Mouse (Mus musculus) CH12.LX (cell line): ENCODE data around the gene Lpar5. TPM values are rescaled to one million over a fixed set of nuclear protein-coding genes. Genes with fewer than 3 reads are reported as not detected.
A peak's percentile ranks its signal among the peaks of the same experiment; 100 is the strongest.

Experiments
- DNase-seq: peaks from one replicate; pipeline ENCODE4 v3.0.0-alpha.2; 2013; ENCODE audit errors: extremely low read depth
- H3K27ac ChIP-seq: 2 replicates; pipeline ENCODE4 v1.5.1; 2012; ENCODE audit warnings: low read depth, mild to moderate bottlenecking, control low read depth, moderate library complexity; ENCODE audit not compliant: insufficient read depth
- H3K27me3 ChIP-seq: replicated peaks from 2 replicates; pipeline ENCODE3; 2012; ENCODE audit warnings: inconsistent platforms
- H3K36me3 ChIP-seq, 2 experiments: replicated peaks in 1 of 2; 2 replicates each; pipeline versions ENCODE3 to v1.6.1; 2012; ENCODE audit warnings: inconsistent platforms in 1 of 2, low read length in 1 of 2, mild to moderate bottlenecking in 1 of 2, mixed read lengths in 1 of 2, moderate library complexity in 1 of 2; ENCODE audit not compliant: control insufficient read depth in 1 of 2, insufficient read depth in 1 of 2
- H3K4me1 ChIP-seq, 2 experiments: 2 replicates each; pipeline ENCODE4 v1.6.1; 2012; ENCODE audit warnings: inconsistent platforms in 1 of 2, moderate library complexity in 1 of 2; ENCODE audit not compliant: insufficient read depth in 2 of 2, control insufficient read depth in 1 of 2
- H3K4me2 ChIP-seq: 2 replicates; pipeline ENCODE4 v1.6.1; 2012; ENCODE audit warnings: low read depth, mild to moderate bottlenecking, control low read depth; ENCODE audit not compliant: poor library complexity, insufficient read depth, severe bottlenecking
- H3K4me3 ChIP-seq, 3 experiments: fragments of 150-350 bp in 1 of 3; sonication (generic) in 1 of 3; replicated peaks in 1 of 3; 2 replicates each; pipeline versions ENCODE3 to v1.5.1; 2011 to 2012; ENCODE audit warnings: low read depth in 2 of 3, low read length in 2 of 3, mild to moderate bottlenecking in 2 of 3, moderate library complexity in 2 of 3, control low read depth in 1 of 3, improper control_type of control experiment in 1 of 3, inconsistent platforms in 1 of 3, mixed read lengths in 1 of 3; ENCODE audit not compliant: poor library complexity in 1 of 3
- H3K79me2 ChIP-seq: replicated peaks from 2 replicates; pipeline ENCODE4 v1.6.1; 2012; ENCODE audit warnings: mild to moderate bottlenecking, moderate library complexity; ENCODE audit not compliant: control insufficient read depth, poor library complexity, insufficient read depth, severe bottlenecking; ENCODE audit errors: extremely low read depth
- H3K9ac ChIP-seq: 2 replicates; pipeline ENCODE4 v1.6.1; 2012; ENCODE audit warnings: low read depth, mild to moderate bottlenecking, control low read depth, moderate library complexity; ENCODE audit not compliant: insufficient read depth
- H3K9me3 ChIP-seq: replicated peaks from 2 replicates; pipeline ENCODE3; 2012; ENCODE audit warnings: low read length, inconsistent platforms, mixed read lengths
- BHLHE40 ChIP-seq: IDR thresholded peaks from 2 replicates; pipeline ENCODE4 v1.6.1; 2011; ENCODE audit warnings: mild to moderate bottlenecking, low read depth, low read length, improper control_type of control experiment
- CHD2 ChIP-seq: IDR thresholded peaks from 2 replicates; pipeline ENCODE4 v1.6.1; 2011; ENCODE audit warnings: low read length, improper control_type of control experiment
- CTCF ChIP-seq, 2 experiments: IDR thresholded peaks in 1 of 2; conservative IDR thresholded peaks in 1 of 2; 2 replicates each; pipeline ENCODE4 v1.5.1; 2011 to 2012; ENCODE audit warnings: low read depth in 2 of 2, low read length in 2 of 2, improper control_type of control experiment in 1 of 2, inconsistent platforms in 1 of 2, mild to moderate bottlenecking in 1 of 2, moderate library complexity in 1 of 2
- E2F4 ChIP-seq: IDR thresholded peaks from 2 replicates; pipeline ENCODE4 v1.6.1; 2011; ENCODE audit warnings: low read depth, low read length, improper control_type of control experiment; ENCODE audit not compliant: insufficient replicate concordance
- ELF1 ChIP-seq: IDR thresholded peaks from 2 replicates; pipeline ENCODE4 v1.6.1; 2014; ENCODE audit warnings: low read depth, mild to moderate bottlenecking, inconsistent platforms, low read length, improper control_type of control experiment
- EP300 ChIP-seq: IDR thresholded peaks from 2 replicates; pipeline ENCODE4 v1.6.1; 2011; ENCODE audit warnings: low read length, improper control_type of control experiment
- ETS1 ChIP-seq: conservative IDR thresholded peaks from 2 replicates; pipeline ENCODE4 v1.6.1; 2012; ENCODE audit warnings: low read depth, mild to moderate bottlenecking, inconsistent platforms, low read length, improper control_type of control experiment, moderate library complexity
- GABPA ChIP-seq: IDR thresholded peaks from 2 replicates; pipeline ENCODE4 v1.6.1; 2012; ENCODE audit warnings: low read depth, low read length, improper control_type of control experiment, inconsistent platforms; ENCODE audit not compliant: insufficient replicate concordance
- IRF4 ChIP-seq: IDR thresholded peaks from 2 replicates; pipeline ENCODE4 v1.6.1; 2014; ENCODE audit warnings: low read depth, mild to moderate bottlenecking, inconsistent platforms, low read length, improper control_type of control experiment
- KAT2A ChIP-seq: IDR thresholded peaks from 2 replicates; pipeline ENCODE4 v1.6.1; 2012; ENCODE audit warnings: low read length, improper control_type of control experiment, inconsistent platforms; ENCODE audit not compliant: insufficient replicate concordance
- MAFK ChIP-seq: IDR thresholded peaks from 2 replicates; pipeline ENCODE4 v1.6.1; 2011; ENCODE audit warnings: low read length, improper control_type of control experiment; ENCODE audit not compliant: insufficient replicate concordance
- MAX ChIP-seq: IDR thresholded peaks from 2 replicates; pipeline ENCODE4 v1.6.1; 2011; ENCODE audit warnings: low read length, improper control_type of control experiment
- MAZ ChIP-seq: IDR thresholded peaks from 2 replicates; pipeline ENCODE4 v1.6.1; 2012; ENCODE audit warnings: low read depth, mild to moderate bottlenecking, inconsistent platforms, low read length, improper control_type of control experiment, moderate library complexity
- MEF2A ChIP-seq: IDR thresholded peaks from 2 replicates; pipeline ENCODE4 v1.6.1; 2014; ENCODE audit warnings: low read depth, mild to moderate bottlenecking, inconsistent platforms, low read length, improper control_type of control experiment, borderline replicate concordance
- MYC ChIP-seq: IDR thresholded peaks from 2 replicates; pipeline ENCODE4 v1.6.1; 2011; ENCODE audit warnings: low read depth, mild to moderate bottlenecking, improper control_type of control experiment, low read length
- NRF1 ChIP-seq: IDR thresholded peaks from 2 replicates; pipeline ENCODE4 v1.6.1; 2014; ENCODE audit warnings: low read depth, mild to moderate bottlenecking, inconsistent platforms, low read length, improper control_type of control experiment, moderate library complexity
- POLR2A ChIP-seq: IDR thresholded peaks from 2 replicates; pipeline ENCODE4 v1.6.1; 2011; ENCODE audit warnings: low read depth, mild to moderate bottlenecking, improper control_type of control experiment, low read length
- POLR2AphosphoS2 ChIP-seq: IDR thresholded peaks from 2 replicates; pipeline ENCODE4 v1.6.1; 2011; ENCODE audit warnings: low read depth, low read length, improper control_type of control experiment
- RAD21 ChIP-seq: IDR thresholded peaks from 2 replicates; pipeline ENCODE4 v1.6.1; 2011; ENCODE audit warnings: low read depth, mild to moderate bottlenecking, low read length, improper control_type of control experiment, moderate library complexity
- RCOR1 ChIP-seq: conservative IDR thresholded peaks from 2 replicates; pipeline ENCODE4 v1.6.1; 2012; ENCODE audit warnings: low read depth, mild to moderate bottlenecking, inconsistent platforms, low read length, improper control_type of control experiment
- SIN3A ChIP-seq: IDR thresholded peaks from 2 replicates; pipeline ENCODE4 v1.6.1; 2012; ENCODE audit warnings: low read length, improper control_type of control experiment, inconsistent platforms
- SMC3 ChIP-seq: IDR thresholded peaks from 2 replicates; pipeline ENCODE4 v1.6.1; 2011; ENCODE audit warnings: low read depth, low read length, improper control_type of control experiment
- TBP ChIP-seq: conservative IDR thresholded peaks from 2 replicates; pipeline ENCODE4 v1.6.1; 2011; ENCODE audit warnings: low read depth, low read length, improper control_type of control experiment
- ZC3H11A ChIP-seq: IDR thresholded peaks from 2 replicates; pipeline ENCODE4 v1.6.1; 2012; ENCODE audit warnings: low read depth, mild to moderate bottlenecking, inconsistent platforms, low read length, improper control_type of control experiment
- ZKSCAN1 ChIP-seq: IDR thresholded peaks from 2 replicates; pipeline ENCODE4 v1.6.1; 2012; ENCODE audit warnings: low read depth, inconsistent platforms, low read length, improper control_type of control experiment, borderline replicate concordance
- ZMIZ1 ChIP-seq: IDR thresholded peaks from 2 replicates; pipeline ENCODE4 v1.6.1; 2012; ENCODE audit warnings: low read depth, mild to moderate bottlenecking, inconsistent platforms, low read length, improper control_type of control experiment
- dilution Hi-C: fragments of 300-500 bp; cut with MboI; formaldehyde crosslinking; loops from 2 replicates; pipeline ENCODE4 v1.14.3; 2020; ENCODE audit warnings: low sequenced_read_pairs; ENCODE audit not compliant: extremely low pct_unique_long_range_greater_than_20kb, extremely low pct_ligation_motif_present
- in situ Hi-C: fragments of 300-500 bp; cut with MboI; formaldehyde crosslinking; loops from 3 replicates; pipeline ENCODE4 v1.14.3; 2019; ENCODE audit warnings: low sequenced_read_pairs, low pct_ligation_motif_present, low pct_unique_long_range_greater_than_20kb, mixed read lengths
- polyA plus RNA-seq: library from polyadenylated mRNA; unstranded; fragments of >175 nt; gene quantifications from 2 replicates; pipeline ENCODE4 v1.2.1, GENCODE M21; 2012; ENCODE audit warnings: low read depth; ENCODE audit not compliant: insufficient read length
- total RNA-seq, 2 experiments: library from RNA; depleted of rRNA; stranded (reverse); fragments of 300-350 nt in 1 of 2; fragments of >200 nt in 1 of 2; gene quantifications; 2 replicates each; pipeline ENCODE4 v1.2.3; 2012 to 2014

Lpar5 gene
- total and polyA plus RNA-seq, 3 experiments, result 4.5 to 25.9 (median 4.8) TPM

- Histone ChIP-seq H3K27me3 (no peaks in the 10 kb centered on the region), H3K9ac (no peak overlapping the region), H3K4me2 (no peak overlapping the region), H3K27ac (no peak overlapping the region), H3K4me1 (peaks cover 0 to 9% of the 10 kb centered on the region in 2 experiments; a peak in 2 of 4 replicates), H3K9me3 (no peaks in the 10 kb centered on the region), H3K36me3 (peaks cover 20 to 66% of the 10 kb centered on the region in 2 experiments)
- dilution Hi-C loops, result no loop called here
- no peak for TF ChIP-seq CHD2
- no peak for TF ChIP-seq MAZ
- TF ChIP-seq ETS1, result no peak
- no peak for TF ChIP-seq E2F4
- TF ChIP-seq MEF2A, result no peak
- no peak for TF ChIP-seq POLR2AphosphoS2
- no peak for TF ChIP-seq MAX
- no peak for TF ChIP-seq IRF4
- TF ChIP-seq GABPA, result no peak
- no peak for TF ChIP-seq MAFK
- TF ChIP-seq SIN3A, result no peak
- no peak for TF ChIP-seq ZKSCAN1
- TF ChIP-seq ZC3H11A, result no peak
- no peak for TF ChIP-seq RCOR1
- TF ChIP-seq, all 38 proteins: peak for 0
- Histone ChIP-seq H3K4me3 (no peak overlapping the region), H3K79me2 (no peaks in the 10 kb centered on the region)
- no peak for DNase-seq
- in situ Hi-C loops, result no loop called here
Observed at GRCm38 (mm10) chr6:125082801-125083386, 15.2 kb downstream of the Lpar5 start.

GRCm38 (mm10) chr6:125084424-125084823, 16.7 kb downstream of the Lpar5 start:
- H3K27ac ChIP-seq, result no peak overlapping the region
- no peaks in the 10 kb centered on the region for H3K9me3 ChIP-seq
- H3K4me2 ChIP-seq, result no peak overlapping the region
- in situ Hi-C loops, result no loop called here
- dilution Hi-C loops, result no loop called here
- peaks cover 5 to 15% of the 10 kb centered on the region in 2 experiments for H3K4me1 ChIP-seq
- H3K36me3 ChIP-seq, result peaks cover 20 to 55% of the 10 kb centered on the region in 2 experiments
- no peaks in the 10 kb centered on the region for H3K79me2 ChIP-seq
- H3K4me3 ChIP-seq, result no peak overlapping the region
- TF ChIP-seq CTCF (conservative IDR thresholded peaks at IDR 0.05 in 1 of 2, IDR thresholded peaks at IDR 0.05 in 1 of 2; ENCODE audit: low read depth in 2 of 2, low read length in 2 of 2), result peak; percentile 81 to 96
- no peak for TF ChIP-seq EP300
- TF ChIP-seq IRF4, result 0 out of 2 replicates have a peak, but pooled peaks have one; percentile 18
- no peak for TF ChIP-seq RCOR1
- peak; percentile 59; the same call in 1 of the 2 replicates for TF ChIP-seq MAX
- no peak for TF ChIP-seq KAT2A
- peak; percentile 89 for TF ChIP-seq SMC3
- TF ChIP-seq NRF1, result no peak
- peak; percentile 96 for TF ChIP-seq RAD21
- TF ChIP-seq E2F4, result no peak
- TF ChIP-seq BHLHE40, result no peak
- TF ChIP-seq MYC, result peak; percentile 98
- no peak for TF ChIP-seq ELF1
- TF ChIP-seq ZMIZ1, result no peak
- no peak for TF ChIP-seq POLR2A
- peak; percentile 40; the same call in 1 of the 2 replicates for TF ChIP-seq ZC3H11A
- TF ChIP-seq TBP, result no peak
- H3K9ac ChIP-seq, result no peak overlapping the region
- no peaks in the 10 kb centered on the region for H3K27me3 ChIP-seq
- DNase-seq, result peak; percentile 74
